Mouse (Mus musculus) urinary bladder, postnatal 4 days (tissue): Measurements from ENCODE around the gene S100a4.

Experiments used
- DNase-seq, 2 experiments: peaks; one replicate each; pipeline ENCODE4 v3.0.0; 2021 to 2022; ENCODE audit warnings: low spot score in 2 of 2

S100a4 gene

GRCm38 (mm10) chr3:90600036-90600435, 3.5 kb upstream of the S100a4 start:
- DNase-seq = no peak

GRCm38 (mm10) chr3:90600458-90601195, 2.9 kb upstream of the S100a4 start:
- DNase-seq = no peak

GRCm38 (mm10) chr3:90601486-90602110, 2.0 kb upstream of the S100a4 start, which contains the start of gene Gm42674:
Gm42674 (plus strand) TSS chr3:90601904.
- no peak for DNase-seq

- DNase-seq = peak; percentile 87 to 90
These were observed 845 bp downstream of the S100a4 start for GRCm38 (mm10) chr3:90604416-90604815.

- DNase-seq = no peak
These were observed 1.5 kb downstream of the S100a4 start for GRCm38 (mm10) chr3:90605049-90605448.

GRCm38 (mm10) chr3:90605736-90606135, 2.2 kb downstream of the S100a4 start:
- DNase-seq = no peak

GRCm38 (mm10) chr3:90606185-90606584, 2.6 kb downstream of the S100a4 start:
- peak in 1 of 2 experiments; percentile 60 for DNase-seq

GRCm38 (mm10) chr3:90607361-90607760, 3.8 kb downstream of the S100a4 start:
- no peak for DNase-seq

- no peak for DNase-seq
These were observed 4.7 kb downstream of the S100a4 start, which contains the start of gene S100a5 for GRCm38 (mm10) chr3:90608223-90608622. S100a5 (plus strand) TSS chr3:90608523.

GRCm38 (mm10) chr3:90609102-90609501, 5.5 kb downstream of the S100a4 start:
- DNase-seq = no peak

- no peak for DNase-seq
These were observed 7.9 kb downstream of the S100a4 start for GRCm38 (mm10) chr3:90611494-90611893.

GRCm38 (mm10) chr3:90612061-90612460, 8.5 kb downstream of the S100a4 start:
- DNase-seq = no peak

- DNase-seq = peak; percentile 80 to 85
These were observed 9.2 kb downstream of the S100a4 start, which contains the start of gene S100a6 for GRCm38 (mm10) chr3:90612728-90613291. S100a6 (plus strand) TSS chr3:90612882.

- DNase-seq = no peak
These were observed 10.0 kb downstream of the S100a4 start for GRCm38 (mm10) chr3:90613461-90614147.

GRCm38 (mm10) chr3:90614148-90614530, 10.6 kb downstream of the S100a4 start:
- no peak for DNase-seq

- DNase-seq = no peak
These were observed 11.2 kb downstream of the S100a4 start for GRCm38 (mm10) chr3:90614611-90615251.

- DNase-seq = peak; percentile 74 to 79
These were observed 11.8 kb downstream of the S100a4 start for GRCm38 (mm10) chr3:90615415-90615814.

- DNase-seq = no peak
These were observed 12.3 kb downstream of the S100a4 start for GRCm38 (mm10) chr3:90615911-90616310.

- DNase-seq = no peak
These were observed 14.0 kb downstream of the S100a4 start for GRCm38 (mm10) chr3:90617586-90617985.

GRCm38 (mm10) chr3:90621552-90621951, 18.0 kb downstream of the S100a4 start:
- DNase-seq = no peak

- peak; percentile 70 to 83 for DNase-seq
These were observed 20.0 kb downstream of the S100a4 start for GRCm38 (mm10) chr3:90623435-90624071.
